Mouse (Mus musculus) spleen, embryonic (tissue): ENCODE data around the gene Exph5.

ENCODE experiments used
- CTCF ChIA-PET: fragments of 350-600 bp; sonication (Branson Sonifier 250); formaldehyde crosslinking; loops from one replicate; lab custom pipeline; 2022; lab: Charles Lee

The Exph5 gene

DNA sequence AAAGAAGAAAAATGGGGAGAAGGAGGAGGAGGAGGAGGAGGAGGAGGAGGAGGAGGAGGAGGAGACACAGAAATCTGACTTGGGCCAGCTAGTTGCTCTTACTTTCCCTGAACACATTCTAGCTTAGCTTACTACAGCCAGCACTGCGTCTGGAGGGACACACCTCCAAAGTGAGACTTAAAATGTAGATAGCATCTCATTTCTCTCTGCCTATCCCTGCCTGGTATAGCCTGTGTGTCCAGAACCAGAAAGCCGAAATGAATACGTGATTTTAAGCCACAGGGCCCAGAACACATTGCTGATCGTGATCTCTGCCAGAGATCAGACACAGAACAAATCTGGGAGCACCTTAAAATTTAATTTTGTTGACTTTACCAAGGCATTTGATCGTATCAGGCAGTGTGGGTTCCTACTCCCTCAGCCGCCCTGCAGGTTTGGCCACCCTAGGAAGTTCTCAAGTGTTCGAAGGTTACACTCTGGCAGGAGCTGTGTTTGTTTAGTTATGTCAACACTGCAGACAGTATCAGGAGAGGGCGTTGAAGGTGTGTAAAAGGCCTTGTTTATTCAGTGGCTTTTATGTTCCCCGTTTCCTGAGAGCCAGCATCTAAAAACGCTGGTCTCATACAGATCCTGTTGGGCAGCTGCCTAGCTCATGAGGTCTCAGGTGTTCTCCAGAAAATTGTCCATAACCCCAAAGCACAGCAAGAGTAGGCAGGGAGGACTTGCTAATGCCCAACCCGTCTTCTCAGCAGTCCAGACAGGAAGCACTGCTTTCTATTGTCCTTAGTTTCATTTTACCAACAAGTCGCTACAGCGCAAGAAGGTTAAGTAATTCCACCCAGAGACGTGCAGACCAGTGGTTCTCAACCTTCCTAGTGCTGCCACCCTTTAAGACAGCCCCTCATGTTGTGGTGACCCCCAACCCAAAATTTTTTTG is 55.0 kb downstream of the Exph5 start:
- CTCF ChIA-PET, result no interaction called here

DNA sequence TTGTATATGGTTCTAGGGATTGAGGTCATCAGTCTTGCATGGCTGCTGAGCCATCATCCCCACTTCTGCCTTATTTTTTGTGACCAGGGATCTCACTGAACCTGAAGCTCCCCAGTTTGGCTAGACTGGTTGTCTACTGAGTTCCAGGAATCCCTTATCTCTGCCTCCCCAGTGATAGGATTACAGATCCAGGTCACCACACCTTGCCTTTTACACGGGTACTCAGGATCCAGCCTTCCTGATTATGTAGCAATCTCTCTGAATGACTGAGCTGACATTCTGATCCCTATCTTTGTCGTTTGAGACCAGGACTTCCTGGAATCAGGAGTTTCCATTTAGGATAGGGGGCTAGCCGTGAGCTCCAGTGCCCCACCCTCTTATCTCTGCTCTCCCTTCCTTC is 69.9 kb downstream of the Exph5 start:
- CTCF ChIA-PET, result no interaction called here

GRCm38 (mm10) chr9:53375907-53376306 is 74.4 kb downstream of the Exph5 start:
- CTCF ChIA-PET, result no interaction called here

GRCm38 (mm10) chr9:53376820-53377219 is 75.3 kb downstream of the Exph5 start:
- CTCF ChIA-PET, result no interaction called here

GRCm38 (mm10) chr9:53377597-53377996 is 76.1 kb downstream of the Exph5 start:
- CTCF ChIA-PET, result interaction anchor here (0.6 kb wide), 1 partner anchor 1795 kb away, joined by 3 read pairs; no protein-coding TSS in a partner anchor

DNA sequence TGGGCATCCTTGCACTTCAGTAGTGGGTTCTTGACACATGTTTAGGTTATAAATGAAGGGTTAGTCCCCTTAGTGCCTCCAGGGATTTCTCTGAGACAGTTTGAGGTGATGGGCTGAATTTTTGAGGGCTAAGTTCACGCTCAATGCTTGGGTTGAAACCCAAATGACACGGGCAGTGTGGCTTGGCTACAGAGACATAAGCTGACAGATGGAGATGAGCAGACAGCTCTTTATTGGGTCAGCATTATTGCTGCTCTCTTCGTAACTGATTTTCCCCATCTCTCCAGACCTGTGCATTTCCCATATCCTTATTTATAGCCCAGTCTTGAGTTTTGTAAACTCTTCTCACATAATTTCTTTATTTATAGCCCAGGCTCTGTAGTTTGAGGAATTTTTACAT is 76.7 kb downstream of the Exph5 start:
- CTCF ChIA-PET, result no interaction called here

DNA sequence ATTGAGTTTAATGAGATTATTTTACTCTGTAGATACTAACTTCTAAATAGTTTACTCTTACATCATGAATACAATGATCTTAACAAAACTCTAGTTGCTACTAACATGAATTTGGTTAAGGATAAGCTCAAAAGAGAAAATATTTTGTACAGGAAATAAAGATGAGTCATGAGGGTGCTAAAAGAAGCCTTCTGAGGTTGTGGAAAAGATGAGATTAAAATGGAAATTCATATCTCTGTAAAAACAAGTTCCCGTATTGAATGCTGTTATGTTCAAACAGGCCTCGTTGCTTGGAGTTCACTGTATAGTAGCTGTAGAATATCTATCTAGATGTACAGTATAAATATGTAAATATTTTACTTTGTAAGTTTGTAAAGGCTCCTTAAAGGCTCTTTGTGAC is 79.1 kb downstream of the Exph5 start:
- CTCF ChIA-PET, result no interaction called here

- CTCF ChIA-PET, result no interaction called here
Observed at GRCm38 (mm10) chr9:53381113-53381615, 79.7 kb downstream of the Exph5 start.

DNA sequence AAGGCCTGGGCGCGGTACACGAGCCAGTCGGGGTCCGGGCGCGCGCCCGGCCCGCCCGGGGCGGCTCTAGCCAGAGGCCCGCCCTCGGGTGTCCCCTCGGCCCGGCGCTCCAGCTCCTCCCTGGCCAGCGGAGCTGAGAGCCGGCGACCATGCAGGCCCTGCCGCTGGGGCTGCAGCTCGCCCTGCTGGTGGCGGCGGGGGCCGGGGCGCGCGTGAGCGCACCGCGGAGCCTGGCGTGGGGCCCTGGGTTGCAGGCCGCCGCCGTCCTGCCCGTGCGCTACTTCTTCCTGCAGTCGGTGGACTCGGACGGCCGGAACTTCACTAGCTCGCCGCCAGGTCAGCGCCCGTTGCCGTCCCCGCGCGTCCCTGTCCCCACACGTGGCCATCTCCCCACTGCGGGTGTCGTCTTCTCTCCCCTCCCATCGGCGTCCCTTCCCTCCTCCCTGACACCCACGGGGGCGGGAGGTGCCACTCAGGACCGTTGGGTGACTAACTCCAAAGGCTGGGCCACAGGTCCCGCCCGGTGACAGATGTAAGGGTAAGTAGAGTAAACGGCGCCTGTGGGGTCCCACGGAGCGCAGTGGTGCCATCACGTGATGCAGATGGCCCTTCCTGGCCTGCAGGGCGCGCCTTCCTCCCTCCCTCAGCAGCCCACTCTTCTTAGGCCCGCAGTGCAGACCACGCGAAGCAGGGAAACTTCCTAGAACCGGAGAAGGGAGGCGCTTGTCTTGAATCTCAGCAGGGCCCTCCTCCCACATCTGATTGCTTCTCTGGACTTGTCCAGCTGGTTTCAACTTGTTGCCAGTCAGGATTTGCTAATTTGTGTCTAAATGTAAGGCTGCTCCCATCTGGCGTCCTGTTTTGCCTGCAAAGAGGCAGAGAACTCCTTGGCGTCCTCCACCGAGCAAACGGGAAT is 82.7 kb downstream of the Exph5 start, which contains the start of gene Kdelc2:
Gene Kdelc2 (plus strand): TSS at position 75 of the 916 bp plus-strand sequence.
- CTCF ChIA-PET, result no interaction called here

DNA sequence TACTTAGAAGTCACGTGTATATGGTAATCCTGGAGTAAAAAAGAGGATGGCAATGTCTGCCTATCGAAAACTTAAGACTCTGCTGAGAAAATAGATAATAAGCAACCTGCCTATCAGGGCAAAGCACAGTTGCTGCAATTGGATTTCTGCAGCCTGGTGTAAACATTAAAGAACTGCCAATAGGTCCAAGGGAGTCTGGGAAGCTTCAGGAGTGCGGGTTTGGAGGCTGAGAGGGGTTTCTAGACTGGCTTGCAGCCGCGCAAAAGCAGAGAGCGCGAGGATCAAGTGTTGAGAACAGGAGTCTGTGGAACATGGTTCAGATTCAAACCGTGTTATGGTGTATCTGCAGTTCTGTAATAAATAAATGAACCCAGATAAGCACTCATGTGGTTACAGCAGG is 83.4 kb downstream of the Exph5 start:
- CTCF ChIA-PET, result no interaction called here

DNA sequence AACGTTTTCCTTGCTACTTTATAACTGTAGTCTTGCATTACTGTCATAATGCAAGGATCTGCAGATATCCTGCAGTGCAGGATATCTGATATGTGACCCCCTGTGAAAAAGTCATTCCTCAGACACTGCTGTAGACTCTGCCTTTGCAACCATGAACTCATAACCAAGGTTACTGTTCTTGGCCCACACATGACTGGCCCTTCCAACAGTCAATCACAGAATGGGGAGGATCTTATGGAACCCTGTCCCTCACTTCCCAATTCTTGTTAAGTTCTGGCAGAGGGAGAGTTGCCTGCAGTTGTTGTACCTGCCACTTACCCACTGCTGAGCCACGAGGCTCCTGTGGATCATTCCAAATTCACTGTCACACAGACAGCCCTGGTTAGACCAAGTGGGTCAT is 86.0 kb downstream of the Exph5 start:
- CTCF ChIA-PET, result no interaction called here

DNA sequence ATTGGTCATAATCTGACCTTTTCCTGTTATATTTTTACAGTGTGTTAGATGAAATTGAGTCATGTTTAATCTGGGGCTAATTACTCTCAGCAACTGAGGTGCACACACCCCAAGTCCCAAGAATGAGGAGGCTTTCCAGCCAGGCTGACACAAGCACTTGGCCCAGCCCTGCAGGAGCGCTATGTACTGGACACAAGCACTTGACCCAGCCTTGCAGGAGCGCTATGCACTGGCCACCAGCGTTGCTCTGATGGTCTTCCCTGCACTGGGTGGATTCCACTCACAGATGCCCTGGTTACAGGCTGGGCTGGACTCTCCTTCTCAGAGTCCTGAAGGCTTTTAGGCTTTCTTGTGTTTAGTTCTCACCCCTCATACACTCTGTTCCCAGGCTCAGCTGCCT is 87.6 kb downstream of the Exph5 start:
- CTCF ChIA-PET, result no interaction called here

- CTCF ChIA-PET, result no interaction called here
Observed at GRCm38 (mm10) chr9:53390136-53390535, 88.7 kb downstream of the Exph5 start.

- CTCF ChIA-PET, result interaction anchor here (0.6 to 1.1 kb wide), 3 partner anchors 56 to 143 kb away, joined by 3 to 6 read pairs (median 4); no protein-coding TSS in a partner anchor
Observed at GRCm38 (mm10) chr9:53397685-53398387, 96.4 kb downstream of the Exph5 start.

DNA sequence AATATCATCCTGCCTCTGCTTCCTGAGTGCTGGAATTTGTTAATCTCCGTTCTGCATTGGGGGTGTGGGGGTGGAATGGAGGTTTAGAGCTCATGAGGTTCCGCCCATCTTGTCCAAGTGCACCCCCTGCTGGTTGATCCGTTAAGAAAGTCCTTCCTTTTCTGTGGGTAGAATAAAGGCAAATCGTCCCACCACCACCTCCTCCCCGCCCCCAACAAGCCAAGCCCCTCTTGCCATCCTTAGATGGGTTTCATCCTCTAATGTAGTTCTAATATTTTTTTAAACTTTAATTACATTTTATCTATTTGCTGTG is 96.9 kb downstream of the Exph5 start:
- CTCF ChIA-PET, result interaction anchor here (1.1 kb wide), 1 partner anchor 130 kb away, joined by 3 read pairs; no protein-coding TSS in a partner anchor

DNA sequence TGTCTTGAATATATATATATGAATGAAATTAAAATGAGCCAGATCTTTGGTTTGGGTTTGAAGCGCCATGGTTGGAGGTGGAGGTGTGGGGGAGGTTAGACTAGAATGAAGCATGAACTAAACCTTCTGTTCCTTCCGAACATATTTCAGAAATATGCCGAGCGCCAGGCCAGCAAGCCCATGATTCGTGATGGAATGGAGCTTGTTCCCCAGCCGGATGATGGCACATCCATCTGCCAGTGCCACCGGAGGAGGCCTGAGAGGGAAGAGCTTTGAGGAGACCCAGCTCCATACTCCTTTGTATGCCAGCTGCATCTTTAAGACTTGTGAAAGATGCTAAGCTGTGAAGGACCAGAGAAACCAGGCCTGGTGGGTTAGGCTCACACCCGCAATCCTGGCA is 98.1 kb downstream of the Exph5 start:
- CTCF ChIA-PET, result no interaction called here

DNA sequence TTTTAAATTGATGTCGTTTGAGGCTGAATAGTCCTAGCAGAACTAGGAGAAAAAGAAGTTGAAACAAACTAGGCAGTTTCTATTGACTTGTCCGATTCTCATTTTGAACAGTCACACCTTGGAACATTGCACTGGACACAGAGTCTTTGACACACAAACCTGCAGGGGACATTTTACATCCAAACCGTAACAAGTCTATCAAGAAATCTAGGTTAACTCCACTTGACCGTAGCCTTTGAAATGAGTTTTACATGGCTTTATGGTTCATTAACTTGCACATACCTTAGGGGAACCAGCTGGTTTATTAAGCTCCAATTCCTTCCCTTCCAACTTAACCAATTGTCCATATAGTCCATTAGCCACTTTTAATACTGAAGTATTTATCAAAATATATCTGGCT is 99.2 kb downstream of the Exph5 start:
- CTCF ChIA-PET, result no interaction called here

DNA sequence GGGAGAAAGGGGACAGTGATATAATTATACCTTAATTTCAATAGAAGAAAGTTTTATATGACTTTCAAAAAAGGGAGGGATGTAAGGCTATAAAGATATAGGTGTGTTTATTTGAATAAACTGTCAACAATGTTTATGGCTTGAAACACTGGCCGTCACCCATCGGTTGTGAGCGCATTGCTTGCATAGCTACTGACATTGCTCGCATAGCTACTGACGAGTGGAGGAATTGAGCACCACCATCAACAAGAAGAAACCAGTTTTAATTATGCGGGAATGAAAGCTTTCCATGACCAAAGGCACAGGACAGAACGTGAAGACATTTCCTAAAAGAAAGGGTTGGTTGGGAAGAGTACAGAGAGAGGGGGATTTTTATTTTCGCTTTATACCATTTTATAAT is 99.7 kb downstream of the Exph5 start:
- CTCF ChIA-PET, result interaction anchor here (0.7 kb wide), 1 partner anchor 110 kb away, joined by 3 read pairs; no protein-coding TSS in a partner anchor

DNA sequence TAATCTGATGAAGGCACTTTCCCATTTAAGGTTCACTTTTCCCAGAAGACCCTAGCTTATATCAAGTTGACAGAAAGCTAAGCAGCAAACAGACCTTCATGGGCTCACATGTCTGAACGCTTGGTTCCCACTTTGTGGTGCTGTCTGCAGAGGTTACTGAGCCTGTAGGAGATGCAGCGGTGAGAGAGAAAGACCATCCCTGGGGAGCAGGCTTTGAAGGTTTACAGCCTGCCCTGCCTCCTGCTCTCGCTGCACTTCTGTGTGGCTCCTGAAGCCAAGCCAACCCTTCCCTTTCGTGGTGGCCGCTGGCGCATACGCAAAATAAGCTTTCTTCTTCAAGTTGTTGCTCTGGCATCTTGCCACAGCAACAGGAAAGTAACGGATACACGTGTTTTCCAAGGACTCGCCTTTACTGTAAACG is 100.8 kb downstream of the Exph5 start, which contains the start of gene 4930550C14Rik:
Gene 4930550C14Rik (plus strand): TSS at position 35 of the 421 bp plus-strand sequence.
- CTCF ChIA-PET, result interaction anchor here (0.7 kb wide), 1 partner anchor 12 kb away, joined by 4 read pairs; no protein-coding TSS in a partner anchor

DNA sequence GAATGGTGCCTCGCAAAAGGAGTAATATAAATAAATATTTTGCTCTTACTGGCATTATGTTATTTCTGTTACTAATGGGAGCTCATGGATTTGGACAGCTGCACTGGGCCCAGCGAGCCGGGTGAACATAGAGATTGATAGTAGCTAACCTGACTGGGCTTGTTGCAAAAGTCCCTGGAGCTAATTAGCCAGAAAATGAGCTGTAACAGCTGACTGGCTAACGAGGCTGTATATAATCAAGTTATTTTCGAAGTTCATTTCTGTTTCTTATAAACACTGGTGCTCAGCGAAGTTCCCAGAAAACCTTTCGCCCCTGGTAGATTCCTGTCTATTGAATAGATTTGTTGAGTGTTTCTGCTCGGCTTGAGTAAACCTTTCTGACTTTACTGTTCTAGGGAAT is 101.5 kb downstream of the Exph5 start:
- CTCF ChIA-PET, result interaction anchor here (0.7 kb wide), 1 partner anchor 12 kb away, joined by 4 read pairs; no protein-coding TSS in a partner anchor
